Mouse (Mus musculus): ENCODE results near the gene Wdr12.
"Not testable (repeated sequence)": the region's sequence is repeated elsewhere in the genome, so short reads cannot be mapped to it uniquely, and the experiment has no call there.

Wdr12 gene

GRCm38 (mm10) chr1:60098024-60098781, at the start of gene Wdr12, which contains the start of gene Carf:
Gene Wdr12, minus strand, starts transcription at chr1:60098645.
Gene Carf, plus strand, starts transcription at chr1:60098247.
- DNase-seq (ENCODE audit: low read depth), result peak; percentile 98

GRCm38 (mm10) chr1:60137346-60137745, 38.9 kb upstream of the Wdr12 start:
- DNase-seq (ENCODE audit: low read depth), result no peak

- no peak for DNase-seq (ENCODE audit: low read depth)
Observed at GRCm38 (mm10) chr1:60117721-60118455, 19.4 kb upstream of the Wdr12 start.

GRCm38 (mm10) chr1:60104582-60104981, 6.1 kb upstream of the Wdr12 start:
- DNase-seq (ENCODE audit: low read depth), result peak; percentile 43

- peak; percentile 27 for DNase-seq (ENCODE audit: low read depth)
Observed at GRCm38 (mm10) chr1:60098839-60099238, 394 bp upstream of the Wdr12 start.

GRCm38 (mm10) chr1:60097277-60098023, 995 bp downstream of the Wdr12 start:
- peak; percentile 91 for DNase-seq (ENCODE audit: low read depth)

GRCm38 (mm10) chr1:60096572-60097276, 1.7 kb downstream of the Wdr12 start:
- peak; percentile 45 for DNase-seq (ENCODE audit: low read depth)

- DNase-seq (ENCODE audit: low read depth), result no peak
Observed at GRCm38 (mm10) chr1:60076411-60076810, 22.0 kb downstream of the Wdr12 start.

GRCm38 (mm10) chr1:60075590-60075989, 22.9 kb downstream of the Wdr12 start:
- peak; percentile 25 for DNase-seq (ENCODE audit: low read depth)

- DNase-seq (ENCODE audit: low read depth), result peak; percentile 51
Observed at GRCm38 (mm10) chr1:60074935-60075334, 23.5 kb downstream of the Wdr12 start.

GRCm38 (mm10) chr1:60070725-60071124, 27.7 kb downstream of the Wdr12 start:
- peak; percentile 35 for DNase-seq (ENCODE audit: low read depth)

- DNase-seq (ENCODE audit: low read depth), result no peak
Observed at GRCm38 (mm10) chr1:60056310-60056709, 42.1 kb downstream of the Wdr12 start.

GRCm38 (mm10) chr1:60054659-60055058, 43.8 kb downstream of the Wdr12 start:
- peak; percentile 59 for DNase-seq (ENCODE audit: low read depth)

- not testable (repeated sequence) for DNase-seq (ENCODE audit: low read depth)
Observed at GRCm38 (mm10) chr1:60047481-60047880, 51.0 kb downstream of the Wdr12 start.

GRCm38 (mm10) chr1:60044595-60044994, 53.9 kb downstream of the Wdr12 start:
- DNase-seq (ENCODE audit: low read depth), result no peak

- peak; percentile 58 for DNase-seq (ENCODE audit: low read depth)
Observed at GRCm38 (mm10) chr1:60042796-60043469, 55.5 kb downstream of the Wdr12 start, which contains the start of gene Ica1l. Gene Ica1l, minus strand, starts transcription at chr1:60043184.

GRCm38 (mm10) chr1:60042398-60042795, 56.0 kb downstream of the Wdr12 start:
- DNase-seq (ENCODE audit: low read depth), result peak; percentile 52

- no peak for DNase-seq (ENCODE audit: low read depth)
Observed at GRCm38 (mm10) chr1:60035044-60035443, 63.4 kb downstream of the Wdr12 start.

Measured in induced T-regulatory cell, adult 2 months (primary cell).